Mouse (Mus musculus): Measurements from ENCODE around the gene Ak2.

DNA sequence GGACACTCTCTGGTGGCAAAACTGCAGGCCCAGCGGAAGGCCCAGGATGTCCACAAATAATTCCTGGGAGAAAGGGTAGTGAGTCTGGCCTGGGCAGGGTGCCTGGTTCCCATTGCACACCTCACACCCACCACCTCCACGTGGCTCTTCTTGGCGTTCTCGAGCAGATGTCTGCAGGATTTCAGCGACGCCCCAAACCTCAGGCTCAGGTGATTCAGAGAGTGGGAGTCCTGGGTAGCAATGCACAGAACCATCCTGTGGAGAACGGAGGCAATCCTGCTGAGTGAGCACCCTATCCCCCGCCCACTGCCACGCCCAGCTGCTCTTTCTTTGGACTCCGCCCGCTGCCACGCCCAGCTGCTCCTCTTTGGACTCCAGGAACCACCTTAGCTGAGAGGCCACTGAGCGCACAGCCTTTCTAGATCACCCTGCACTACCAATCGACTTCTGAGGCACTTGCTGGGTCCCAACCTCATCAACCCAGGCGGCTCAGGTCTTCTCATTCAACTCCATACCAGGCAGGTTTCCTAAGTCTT, 42.2 kb upstream of the Ak2 start:
- TF ChIP-seq POLR2A (IDR thresholded peaks at IDR 0.05; ENCODE audit: control insufficient read depth, extremely low read depth, insufficient read depth, low read length, poor library complexity) (no peak), CTCF (IDR thresholded peaks at IDR 0.05; ENCODE audit: borderline replicate concordance, control insufficient read depth, extremely low read depth, insufficient read depth, low read length, poor library complexity) (no peak)
